Mouse (Mus musculus): ENCODE measurements around the gene Pradc1. TPM values are rescaled to one million over a fixed set of nuclear protein-coding genes. Genes with fewer than 3 reads are reported as not detected.

The Pradc1 gene
- total and polyA plus RNA-seq, 3 experiments = 14.5 to 31.8 (median 27.5) TPM

DNA sequence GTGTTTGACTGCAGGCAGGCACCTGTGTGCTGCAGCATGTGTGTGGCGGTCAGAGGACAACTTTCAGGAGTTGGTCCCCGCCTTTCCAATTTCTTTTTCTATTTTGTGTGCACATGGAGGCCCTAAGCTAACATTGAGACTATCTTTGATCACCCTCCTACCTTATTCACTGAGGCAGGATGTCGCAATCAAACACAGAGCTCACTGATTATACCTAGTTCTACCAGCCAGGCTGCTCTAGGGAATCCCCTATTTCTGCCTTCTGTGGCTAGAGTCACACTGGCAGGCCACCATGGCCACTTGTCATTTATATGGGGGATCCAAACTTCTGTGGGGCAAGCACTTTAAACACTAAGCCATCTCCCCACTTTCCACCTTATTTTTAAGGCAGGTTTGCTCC lies 37.9 kb upstream of the Pradc1 start:
- no peak for DNase-seq (ENCODE audit: low spot score)

DNA sequence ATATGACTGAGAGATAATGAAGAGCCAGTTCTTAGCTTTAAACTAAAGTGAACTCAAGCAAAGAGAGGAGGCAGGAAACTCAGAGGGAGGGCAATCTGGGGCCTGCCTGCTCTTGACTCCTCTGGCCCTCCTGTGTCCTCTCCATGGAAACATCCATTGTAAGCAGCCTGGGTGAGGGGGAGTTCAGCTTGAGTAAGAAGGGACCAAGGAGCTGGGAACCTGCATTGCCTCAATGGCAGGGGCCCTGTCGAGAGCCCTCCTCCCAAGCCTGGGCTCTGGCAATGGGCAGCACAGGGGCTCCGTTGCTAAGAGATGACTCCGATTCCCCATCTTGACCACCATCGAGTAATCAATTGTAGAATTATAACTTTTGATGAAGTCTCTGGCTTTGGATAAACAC lies 36.7 kb upstream of the Pradc1 start:
- peaks cover 6% of the 10 kb centered on the region; the same call in 1 of the 2 replicates for H3K27me3 ChIP-seq (ENCODE audit: insufficient read depth, low read length)
- peaks cover 8% of the 10 kb centered on the region for H3K9me3 ChIP-seq (replicated peaks)
- no peak for TF ChIP-seq CTCF (IDR thresholded peaks at IDR 0.05; ENCODE audit: low read depth, low read length)
- TF ChIP-seq POLR2AphosphoS5 (IDR thresholded peaks at IDR 0.05; ENCODE audit: insufficient replicate concordance, low read depth, low read length) = no peak
- TF ChIP-seq TAL1 (conservative IDR thresholded peaks at IDR 0.05; ENCODE audit: low read depth, low read length) = no peak
- TF ChIP-seq GATA1 (IDR thresholded peaks at IDR 0.05; ENCODE audit: borderline replicate concordance, low read length) = no peak
- TF ChIP-seq GATA2 (IDR thresholded peaks at IDR 0.05; ENCODE audit: borderline replicate concordance, low read depth, low read length) = no peak
- H3K4me1 ChIP-seq (ENCODE audit: insufficient read depth, low read depth, low read length) = no peaks in the 10 kb centered on the region
- H3K36me3 ChIP-seq (replicated peaks) = no peaks in the 10 kb centered on the region
- H3K4me3 ChIP-seq (ENCODE audit: low read depth, low read length) = no peak overlapping the region
- DNase-seq (ENCODE audit: low spot score) (no peak), ATAC-seq (ENCODE audit: extremely low read depth, insufficient number of reproducible peaks, low FRiP score, poor library complexity, severe bottlenecking) (no peak)

More for the DNA sequence above, 37.9 kb upstream of the Pradc1 start:
- TF ChIP-seq POLR2AphosphoS5 (IDR thresholded peaks at IDR 0.05; ENCODE audit: insufficient replicate concordance, low read depth, low read length) = no peak
- no peak for TF ChIP-seq CTCF (IDR thresholded peaks at IDR 0.05; ENCODE audit: low read depth, low read length)
- no peak for TF ChIP-seq GATA1 (IDR thresholded peaks at IDR 0.05; ENCODE audit: borderline replicate concordance, low read length)
- no peak for TF ChIP-seq TAL1 (conservative IDR thresholded peaks at IDR 0.05; ENCODE audit: low read depth, low read length)
- TF ChIP-seq GATA2 (IDR thresholded peaks at IDR 0.05; ENCODE audit: borderline replicate concordance, low read depth, low read length) = no peak
- Histone ChIP-seq H3K36me3 (replicated peaks) (no peaks in the 10 kb centered on the region), H3K4me1 (ENCODE audit: insufficient read depth, low read depth, low read length) (no peaks in the 10 kb centered on the region), H3K27me3 (ENCODE audit: insufficient read depth, low read length) (0 out of 2 replicates have a peak, but pooled peaks cover 3% of the 10 kb centered on the region), H3K4me3 (ENCODE audit: low read depth, low read length) (no peak overlapping the region), H3K9me3 (replicated peaks) (no peaks in the 10 kb centered on the region)
- no peak for ATAC-seq (ENCODE audit: extremely low read depth, insufficient number of reproducible peaks, low FRiP score, poor library complexity, severe bottlenecking)

DNA sequence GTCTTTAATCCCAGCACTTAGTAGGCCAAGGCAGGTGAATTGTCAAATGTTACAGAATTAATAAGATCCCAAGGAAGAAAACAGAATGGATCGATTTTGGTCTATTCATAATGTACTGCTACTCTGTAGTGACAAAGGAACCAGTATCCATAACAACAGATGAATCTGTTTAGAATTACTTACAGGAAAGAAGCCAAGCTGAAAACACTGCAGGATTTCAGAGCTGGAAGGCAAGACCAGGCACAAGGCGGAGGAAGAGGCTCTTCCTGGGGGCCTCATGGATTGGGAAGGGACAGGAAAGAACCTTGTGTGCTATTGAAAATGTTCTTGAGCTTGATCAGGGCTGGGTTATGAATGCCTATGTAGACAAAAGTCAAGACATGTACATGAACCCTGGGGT lies 34.0 kb upstream of the Pradc1 start:
- Histone ChIP-seq H3K36me3 (replicated peaks) (no peaks in the 10 kb centered on the region), H3K4me1 (ENCODE audit: insufficient read depth, low read depth, low read length) (no peaks in the 10 kb centered on the region), H3K4me3 (ENCODE audit: low read depth, low read length) (no peak overlapping the region), H3K27me3 (ENCODE audit: insufficient read depth, low read length) (peaks cover 9% of the 10 kb centered on the region; the same call in 1 of the 2 replicates), H3K9me3 (replicated peaks) (peaks cover 12% of the 10 kb centered on the region)
- no peak for DNase-seq (ENCODE audit: low spot score)
- no peak for ATAC-seq (ENCODE audit: extremely low read depth, insufficient number of reproducible peaks, low FRiP score, poor library complexity, severe bottlenecking)
- TF ChIP-seq CTCF (IDR thresholded peaks at IDR 0.05; ENCODE audit: low read depth, low read length) = no peak
- TF ChIP-seq POLR2AphosphoS5 (IDR thresholded peaks at IDR 0.05; ENCODE audit: insufficient replicate concordance, low read depth, low read length) = no peak
- no peak for TF ChIP-seq TAL1 (conservative IDR thresholded peaks at IDR 0.05; ENCODE audit: low read depth, low read length)
- no peak for TF ChIP-seq GATA2 (IDR thresholded peaks at IDR 0.05; ENCODE audit: borderline replicate concordance, low read depth, low read length)
- no peak for TF ChIP-seq GATA1 (IDR thresholded peaks at IDR 0.05; ENCODE audit: borderline replicate concordance, low read length)

DNA sequence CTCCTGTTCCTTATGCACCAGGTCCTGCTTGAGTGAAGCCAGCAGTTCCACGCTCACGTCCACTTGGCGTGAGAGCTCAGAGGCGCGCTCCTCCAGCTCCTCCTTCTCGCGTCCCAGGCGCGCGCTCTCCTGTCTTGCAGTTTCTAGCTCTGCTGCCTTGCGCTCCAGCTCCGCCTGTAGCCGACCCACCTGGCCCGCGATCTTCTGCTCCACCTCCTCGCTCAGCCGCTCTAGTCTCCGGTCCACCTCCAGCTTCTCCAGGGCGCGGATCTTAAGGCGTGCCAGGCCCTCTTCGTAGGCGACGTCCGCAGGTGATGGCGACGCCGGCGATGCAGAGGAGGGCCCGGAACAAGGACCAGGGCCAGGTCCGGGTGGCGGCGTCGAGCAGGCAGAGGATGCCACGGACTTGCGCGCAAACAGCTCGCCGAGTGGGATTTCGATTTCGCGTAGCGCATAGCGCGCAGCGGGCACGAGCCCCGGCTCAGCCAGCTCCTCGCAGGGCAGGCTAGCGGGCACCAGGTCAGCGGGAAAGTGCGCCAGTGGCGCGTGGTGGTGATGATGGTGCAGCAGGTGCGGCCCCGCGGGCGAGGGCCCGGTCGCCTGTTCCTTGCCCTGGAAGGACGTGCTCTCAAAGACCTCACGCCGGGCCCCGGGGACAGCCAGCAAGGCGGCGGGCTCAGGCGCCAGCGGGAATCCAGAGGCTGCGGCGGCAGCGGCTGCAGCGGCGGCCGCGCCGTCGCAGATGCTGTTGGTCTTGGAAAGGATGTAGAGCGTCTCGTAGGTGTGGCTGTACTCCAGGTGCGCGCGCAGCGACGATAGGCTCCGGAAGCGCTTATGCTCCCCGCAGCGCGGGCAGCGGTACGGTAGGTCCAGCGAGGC lies 32.3 kb upstream of the Pradc1 start:
- no peaks in the 10 kb centered on the region for H3K36me3 ChIP-seq (replicated peaks)
- H3K27me3 ChIP-seq (ENCODE audit: insufficient read depth, low read length) = peaks cover 13% of the 10 kb centered on the region; the same call in 1 of the 2 replicates
- TF ChIP-seq GATA1 (IDR thresholded peaks at IDR 0.05; ENCODE audit: borderline replicate concordance, low read length) = no peak
- no peak for TF ChIP-seq GATA2 (IDR thresholded peaks at IDR 0.05; ENCODE audit: borderline replicate concordance, low read depth, low read length)
- no peak for TF ChIP-seq TAL1 (conservative IDR thresholded peaks at IDR 0.05; ENCODE audit: low read depth, low read length)
- TF ChIP-seq CTCF (IDR thresholded peaks at IDR 0.05; ENCODE audit: low read depth, low read length) = no peak
- no peak for TF ChIP-seq POLR2AphosphoS5 (IDR thresholded peaks at IDR 0.05; ENCODE audit: insufficient replicate concordance, low read depth, low read length)
- H3K9me3 ChIP-seq (replicated peaks) = peaks cover 12% of the 10 kb centered on the region
- H3K4me3 ChIP-seq (ENCODE audit: low read depth, low read length) = 0 out of 2 replicates have a peak overlapping the region, but pooled peaks have one; percentile 16
- DNase-seq (ENCODE audit: low spot score) = no peak
- no peak for ATAC-seq (ENCODE audit: extremely low read depth, insufficient number of reproducible peaks, low FRiP score, poor library complexity, severe bottlenecking)
- H3K4me1 ChIP-seq (ENCODE audit: insufficient read depth, low read depth, low read length) = no peaks in the 10 kb centered on the region

DNA sequence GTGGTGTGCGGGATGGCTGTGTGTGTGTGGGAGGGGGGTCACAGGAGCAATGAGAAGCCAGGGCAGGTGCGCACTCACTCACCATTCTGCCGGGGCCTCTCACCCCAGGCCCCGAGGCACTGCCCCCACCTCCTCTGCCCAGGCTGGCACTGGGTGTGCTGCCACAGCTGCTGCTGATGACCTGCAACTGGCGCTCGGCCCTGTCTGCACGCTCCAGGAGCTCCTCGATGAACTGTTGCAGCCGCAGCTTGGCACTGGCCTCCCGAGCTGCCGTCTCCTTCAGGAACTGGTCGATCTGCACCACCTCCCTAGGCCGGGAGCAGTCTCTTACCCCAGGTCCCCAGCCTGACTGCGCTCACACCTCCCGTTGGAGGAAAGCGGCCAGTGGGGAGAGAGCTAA lies 28.9 kb upstream of the Pradc1 start:
- Histone ChIP-seq H3K9me3 (replicated peaks) (peaks cover 12% of the 10 kb centered on the region), H3K36me3 (replicated peaks) (no peaks in the 10 kb centered on the region), H3K27me3 (ENCODE audit: insufficient read depth, low read length) (peaks cover 25% of the 10 kb centered on the region), H3K4me3 (ENCODE audit: low read depth, low read length) (no peak overlapping the region), H3K4me1 (ENCODE audit: insufficient read depth, low read depth, low read length) (no peaks in the 10 kb centered on the region; the same call in 1 of the 2 replicates)
- ATAC-seq (ENCODE audit: extremely low read depth, insufficient number of reproducible peaks, low FRiP score, poor library complexity, severe bottlenecking) (no peak), DNase-seq (ENCODE audit: low spot score) (no peak)
- TF ChIP-seq POLR2AphosphoS5 (IDR thresholded peaks at IDR 0.05; ENCODE audit: insufficient replicate concordance, low read depth, low read length) (no peak), TAL1 (conservative IDR thresholded peaks at IDR 0.05; ENCODE audit: low read depth, low read length) (no peak), GATA1 (IDR thresholded peaks at IDR 0.05; ENCODE audit: borderline replicate concordance, low read length) (no peak), CTCF (IDR thresholded peaks at IDR 0.05; ENCODE audit: low read depth, low read length) (no peak), GATA2 (IDR thresholded peaks at IDR 0.05; ENCODE audit: borderline replicate concordance, low read depth, low read length) (no peak)

DNA sequence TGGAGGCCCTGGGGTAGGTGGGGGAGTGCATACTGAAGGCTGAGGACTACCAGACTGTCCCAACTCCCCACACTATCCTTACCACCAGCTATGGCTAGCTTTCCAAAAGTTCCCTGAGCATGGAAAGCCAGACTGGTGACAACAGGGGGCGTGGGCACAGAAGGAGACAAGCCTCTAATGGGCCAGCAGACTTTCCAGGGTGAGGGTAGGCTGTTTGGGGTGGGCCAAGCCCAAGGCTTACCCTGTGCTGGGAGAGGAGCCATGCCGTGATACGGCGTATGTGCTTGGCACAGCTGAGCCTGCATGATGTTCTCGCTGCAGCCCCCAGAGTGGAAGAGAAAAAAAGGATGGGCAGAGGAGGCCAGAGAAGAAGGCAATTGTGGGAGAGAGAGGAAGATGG lies 28.2 kb upstream of the Pradc1 start:
- DNase-seq (ENCODE audit: low spot score) (no peak), ATAC-seq (ENCODE audit: extremely low read depth, insufficient number of reproducible peaks, low FRiP score, poor library complexity, severe bottlenecking) (no peak)
- no peaks in the 10 kb centered on the region for H3K36me3 ChIP-seq (replicated peaks)
- no peak overlapping the region for H3K4me3 ChIP-seq (ENCODE audit: low read depth, low read length)
- H3K27me3 ChIP-seq (ENCODE audit: insufficient read depth, low read length) = peaks cover 33% of the 10 kb centered on the region
- TF ChIP-seq GATA1 (IDR thresholded peaks at IDR 0.05; ENCODE audit: borderline replicate concordance, low read length) (no peak), TAL1 (conservative IDR thresholded peaks at IDR 0.05; ENCODE audit: low read depth, low read length) (no peak), GATA2 (IDR thresholded peaks at IDR 0.05; ENCODE audit: borderline replicate concordance, low read depth, low read length) (no peak), CTCF (IDR thresholded peaks at IDR 0.05; ENCODE audit: low read depth, low read length) (no peak), POLR2AphosphoS5 (IDR thresholded peaks at IDR 0.05; ENCODE audit: insufficient replicate concordance, low read depth, low read length) (no peak)
- H3K4me1 ChIP-seq (ENCODE audit: insufficient read depth, low read depth, low read length) = no peaks in the 10 kb centered on the region; the same call in 1 of the 2 replicates
- peaks cover 12% of the 10 kb centered on the region for H3K9me3 ChIP-seq (replicated peaks)

Data from G1E (cell line).